Mouse (Mus musculus) midbrain, embryonic 16.5 days (tissue): ENCODE results near the gene Ireb2. TPM values are rescaled to one million over a fixed set of nuclear protein-coding genes. Genes with fewer than 3 reads are reported as not detected.

ENCODE experiments used
- ATAC-seq: fragments of 200-750 bp; cut with Nextera tagmentation; 2 replicates; pipeline ENCODE4 v1.8.0; 2017; ENCODE audit warnings: moderate TSS enrichment
- H3K27ac ChIP-seq: fragments of 300-500 bp; sonication (generic); 2 replicates; pipeline ENCODE4 v1.5.1; 2014; ENCODE audit warnings: mild to moderate bottlenecking, low read length, mixed read lengths
- H3K27me3 ChIP-seq: fragments of 300-500 bp; sonication (generic); 2 replicates; pipeline ENCODE4 v1.6.1; 2014; ENCODE audit warnings: low read depth, low read length, mixed read lengths; ENCODE audit not compliant: control insufficient read depth, insufficient read depth
- H3K36me3 ChIP-seq: fragments of 300-500 bp; sonication (generic); 2 replicates; pipeline ENCODE4 v1.6.1; 2014; ENCODE audit warnings: mild to moderate bottlenecking, low read length, moderate library complexity, mixed read lengths; ENCODE audit not compliant: control insufficient read depth, insufficient read depth
- H3K4me1 ChIP-seq: fragments of 300-500 bp; sonication (generic); 2 replicates; pipeline ENCODE4 v1.6.1; 2014; ENCODE audit warnings: mild to moderate bottlenecking, low read length, mixed read lengths; ENCODE audit not compliant: control insufficient read depth, insufficient read depth
- H3K4me2 ChIP-seq: fragments of 300-500 bp; sonication (generic); 2 replicates; pipeline ENCODE4 v1.6.1; 2014; ENCODE audit warnings: mild to moderate bottlenecking, low read length, mixed read lengths
- H3K4me3 ChIP-seq: fragments of 300-500 bp; sonication (generic); 2 replicates; pipeline ENCODE4 v1.5.1; 2014; ENCODE audit warnings: low read depth, mild to moderate bottlenecking, low read length, moderate library complexity, mixed read lengths
- H3K9ac ChIP-seq: fragments of 300-500 bp; sonication (generic); 2 replicates; pipeline ENCODE4 v1.6.1; 2014; ENCODE audit warnings: low read depth, low read length, mixed read lengths
- H3K9me3 ChIP-seq: fragments of 300-500 bp; sonication (generic); replicated peaks from 2 replicates; pipeline ENCODE4 v1.6.1; 2014; ENCODE audit warnings: mild to moderate bottlenecking, low read length, mixed read lengths; ENCODE audit not compliant: control insufficient read depth, poor library complexity, severe bottlenecking
- WGBS: fragments of 180-500 bp; shearing (Covaris S2); extraction: QIAGEN DNeasy Blood & Tissue Kit; methylation state at CpG from one replicate; pipeline ENCODE4 v1.1.7; 2014; 5-methylcytosine and 5-hydroxymethylcytosine counted together
- polyA plus RNA-seq: library from polyadenylated mRNA; unstranded; fragments of >200 nt; fragmentation: Nextera tagmentation; extraction: Ambion mirVana; gene quantifications from 2 replicates; pipeline ENCODE4 v1.2.1, GENCODE M21; 2015

Ireb2 gene
- polyA plus RNA-seq, 1 experiment from 2014 or later = 38.9 TPM

DNA sequence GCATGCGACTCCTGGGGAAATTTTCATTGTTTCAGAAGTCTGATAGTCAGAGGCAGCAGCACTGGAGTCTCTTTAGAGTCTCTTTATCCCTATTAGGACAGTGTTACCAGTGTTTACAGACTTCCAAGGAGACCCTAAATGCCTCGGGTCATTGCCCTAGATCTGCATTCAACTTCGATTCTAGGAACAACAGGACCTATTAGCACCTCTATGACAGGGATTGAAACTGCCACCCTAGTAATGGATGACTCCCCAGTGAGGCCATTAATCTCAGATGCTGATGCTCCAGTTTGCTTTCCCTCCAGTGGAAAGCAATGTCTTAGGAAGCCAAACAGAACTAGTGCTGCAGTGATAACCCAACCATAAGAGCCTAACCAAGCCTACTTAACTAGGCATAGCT is 6.1 kb upstream of the Ireb2 start:
- no peaks in the 10 kb centered on the region for H3K27me3 ChIP-seq
- H3K4me1 ChIP-seq = no peaks in the 10 kb centered on the region
- ATAC-seq = no peak
- no peak overlapping the region for H3K4me2 ChIP-seq
- no peaks in the 10 kb centered on the region for H3K9me3 ChIP-seq
- H3K4me3 ChIP-seq = no peak overlapping the region
- 42% methylated on average over 3 of the region's 3 CpGs for WGBS
- H3K9ac ChIP-seq = no peak overlapping the region
- H3K36me3 ChIP-seq = no peaks in the 10 kb centered on the region
- H3K27ac ChIP-seq = no peak overlapping the region

DNA sequence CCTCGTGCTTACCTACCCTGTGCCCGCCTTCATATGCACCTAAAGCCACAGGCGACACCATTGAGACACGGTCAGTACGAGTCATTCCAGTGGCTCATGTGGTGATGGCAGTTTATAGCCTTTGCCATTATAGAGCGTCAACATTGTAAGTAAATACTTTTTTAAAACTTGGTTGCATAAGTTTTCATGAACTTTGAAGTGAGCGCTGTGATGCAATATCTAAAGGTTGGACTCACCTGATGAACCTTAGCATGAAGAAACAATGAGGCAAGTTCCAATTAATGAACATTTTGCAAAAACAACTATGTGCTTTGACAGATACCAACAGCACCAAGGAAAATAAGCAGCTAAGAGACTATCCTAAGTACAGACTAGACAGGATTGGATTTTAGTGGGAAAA is 3.1 kb upstream of the Ireb2 start:
- H3K4me3 ChIP-seq = no peak overlapping the region
- WGBS = 92% methylated on average over 7 of the region's 7 CpGs
- no peak overlapping the region for H3K27ac ChIP-seq
- no peak overlapping the region for H3K9ac ChIP-seq
- no peak overlapping the region for H3K4me2 ChIP-seq
- H3K4me1 ChIP-seq = peaks cover 10% of the 10 kb centered on the region
- no peaks in the 10 kb centered on the region for H3K36me3 ChIP-seq
- no peaks in the 10 kb centered on the region for H3K27me3 ChIP-seq
- ATAC-seq = no peak
- H3K9me3 ChIP-seq = no peaks in the 10 kb centered on the region

DNA sequence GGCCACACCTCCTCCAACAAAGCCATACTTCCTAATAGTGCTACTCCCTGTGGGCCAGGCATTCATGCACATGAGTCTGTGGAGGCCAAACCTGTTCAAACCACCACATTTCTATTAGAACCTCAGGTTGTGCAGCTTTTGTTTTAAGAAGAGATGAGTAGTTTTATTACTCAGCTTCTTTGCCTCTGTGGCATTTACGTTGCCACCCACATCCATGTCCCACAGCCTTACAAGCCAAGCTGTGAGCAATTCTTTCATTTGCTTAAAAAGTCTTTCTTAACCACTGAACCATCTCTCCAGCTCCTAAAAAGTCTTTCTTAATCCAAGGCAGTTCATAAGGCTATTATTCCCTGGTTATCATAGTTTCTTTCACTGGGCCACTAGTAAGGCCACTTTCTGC is 15.2 kb downstream of the Ireb2 start:
- no peak overlapping the region for H3K9ac ChIP-seq
- no peak for ATAC-seq
- H3K27ac ChIP-seq = no peak overlapping the region
- no peak overlapping the region for H3K4me3 ChIP-seq
- no peak overlapping the region for H3K4me2 ChIP-seq
- H3K4me1 ChIP-seq = no peaks in the 10 kb centered on the region
- no peaks in the 10 kb centered on the region for H3K9me3 ChIP-seq
- 98% methylated on average over 1 of the region's 1 CpGs for WGBS
- no peaks in the 10 kb centered on the region for H3K27me3 ChIP-seq
- H3K36me3 ChIP-seq = peaks cover 14% of the 10 kb centered on the region

DNA sequence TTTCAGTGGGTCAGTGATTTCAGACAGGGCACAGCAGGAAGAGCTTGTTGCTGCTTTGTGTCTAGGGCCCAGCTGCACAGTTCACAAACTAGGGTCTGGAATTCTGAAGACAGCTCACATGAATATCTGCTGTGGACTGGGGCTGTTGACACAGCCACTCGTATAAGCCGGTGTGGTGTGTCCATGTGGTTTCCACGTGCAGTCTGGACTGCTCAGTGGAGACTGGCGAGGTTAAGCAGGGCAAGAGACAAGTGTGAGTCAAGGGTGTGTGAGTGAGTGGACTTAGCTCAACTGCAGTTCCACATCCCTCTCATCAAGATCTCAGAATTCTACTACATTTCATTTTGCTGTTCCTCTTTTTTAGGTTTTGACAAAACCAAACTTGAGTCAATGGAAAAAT is 28.5 kb downstream of the Ireb2 start:
- Histone ChIP-seq H3K36me3 (peaks cover 27% of the 10 kb centered on the region), H3K27ac (no peak overlapping the region), H3K4me3 (no peak overlapping the region), H3K9ac (no peak overlapping the region), H3K9me3 (no peaks in the 10 kb centered on the region), H3K4me2 (no peak overlapping the region), H3K27me3 (no peaks in the 10 kb centered on the region), H3K4me1 (no peaks in the 10 kb centered on the region)
- WGBS = 90% methylated on average over 4 of the region's 4 CpGs
- ATAC-seq = no peak

DNA sequence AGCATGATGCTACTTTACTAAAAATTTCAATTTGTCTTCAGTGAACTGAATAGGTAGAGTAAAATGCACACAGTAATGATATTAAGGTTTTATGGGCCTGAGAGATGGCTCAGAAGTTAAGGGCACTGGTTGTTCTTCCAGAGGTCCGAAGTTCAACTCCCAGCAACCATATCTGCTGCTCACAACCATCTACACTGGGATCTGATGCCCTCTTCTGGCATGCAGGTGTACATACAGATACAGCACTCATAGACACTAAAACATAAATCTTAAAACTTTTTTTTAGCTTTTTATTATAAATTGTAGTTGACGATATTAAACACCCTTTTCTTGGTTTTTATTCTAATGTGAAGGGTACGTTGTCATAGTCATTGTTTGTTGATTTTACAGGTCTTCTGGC is 33.5 kb downstream of the Ireb2 start:
- Histone ChIP-seq H3K9ac (no peak overlapping the region), H3K9me3 (no peaks in the 10 kb centered on the region), H3K27ac (no peak overlapping the region), H3K27me3 (no peaks in the 10 kb centered on the region), H3K4me3 (no peak overlapping the region), H3K4me1 (no peaks in the 10 kb centered on the region), H3K36me3 (peaks cover 20% of the 10 kb centered on the region), H3K4me2 (no peak overlapping the region)
- ATAC-seq = no peak
- 91% methylated on average over 3 of the region's 3 CpGs for WGBS

DNA sequence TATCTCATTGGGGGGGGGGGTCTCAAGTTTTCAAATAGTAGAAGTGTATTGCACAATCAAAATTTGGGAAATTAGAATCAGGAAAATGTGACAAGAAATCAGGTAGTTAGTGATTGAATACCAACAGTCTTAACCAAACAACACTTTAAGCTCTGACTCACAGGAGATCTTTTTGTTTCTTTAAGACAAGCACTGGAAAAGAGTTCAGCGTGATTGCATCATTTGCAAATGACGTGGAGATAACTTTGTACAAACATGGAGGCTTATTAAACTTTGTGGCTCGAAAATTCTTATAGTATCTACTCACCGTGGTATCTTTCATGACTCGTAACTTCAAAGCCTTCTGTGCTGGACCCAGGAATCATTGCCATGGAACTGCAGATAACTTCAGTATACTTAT is 45.9 kb downstream of the Ireb2 start:
- no peak for ATAC-seq
- Histone ChIP-seq H3K27ac (no peak overlapping the region), H3K4me3 (no peak overlapping the region), H3K27me3 (no peaks in the 10 kb centered on the region), H3K4me1 (no peaks in the 10 kb centered on the region), H3K9ac (no peak overlapping the region), H3K4me2 (no peak overlapping the region), H3K36me3 (peaks cover 19% of the 10 kb centered on the region), H3K9me3 (no peaks in the 10 kb centered on the region)
- 96% methylated on average over 5 of the region's 5 CpGs for WGBS

DNA sequence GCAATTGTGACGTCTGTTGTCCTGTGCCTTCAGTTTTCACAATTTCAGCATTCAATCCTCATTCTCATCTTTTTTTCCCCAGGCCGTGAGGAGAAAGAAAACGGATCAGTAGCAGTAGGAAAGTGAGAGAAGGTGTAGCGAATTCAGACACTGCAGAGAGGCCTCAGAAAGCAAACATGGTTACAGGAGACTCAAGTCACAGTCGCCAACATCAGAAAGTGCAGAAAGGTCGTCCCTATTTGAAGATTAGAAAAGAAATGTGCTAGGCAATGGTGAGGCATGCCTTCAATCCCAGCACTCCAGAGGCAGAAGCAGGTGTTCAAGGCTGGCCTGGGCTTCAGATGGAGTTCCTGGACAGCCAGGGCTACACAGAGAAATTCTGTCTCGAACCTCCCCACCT is 52.0 kb downstream of the Ireb2 start:
- Histone ChIP-seq H3K4me1 (peaks cover 8% of the 10 kb centered on the region), H3K4me2 (no peak overlapping the region), H3K27me3 (no peaks in the 10 kb centered on the region), H3K9me3 (no peaks in the 10 kb centered on the region), H3K36me3 (peaks cover 3% of the 10 kb centered on the region; the same call in 1 of the 2 replicates), H3K27ac (no peak overlapping the region), H3K9ac (no peak overlapping the region), H3K4me3 (no peak overlapping the region)
- 72% methylated on average over 7 of the region's 7 CpGs for WGBS
- ATAC-seq = no peak

DNA sequence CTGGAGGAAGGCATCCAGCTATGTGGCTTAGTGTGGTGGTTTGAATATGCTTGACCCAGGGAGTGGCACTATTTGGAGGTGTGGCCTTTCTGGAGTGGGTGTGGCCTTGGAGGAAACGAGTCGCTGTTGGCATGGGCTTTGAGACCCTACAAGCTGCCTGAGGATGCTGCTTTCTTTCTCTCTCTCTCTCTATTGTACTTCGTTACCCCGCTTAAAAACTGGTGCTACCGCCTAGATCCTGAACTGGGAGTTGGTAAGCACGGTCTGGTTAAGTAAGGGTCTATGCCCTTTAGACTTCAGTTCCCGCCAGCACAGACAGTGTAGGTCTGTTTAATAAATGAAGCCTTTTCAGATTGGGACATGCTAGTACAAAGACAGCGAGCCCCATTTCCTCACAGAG is 52.8 kb downstream of the Ireb2 start:
- Histone ChIP-seq H3K4me2 (peak overlapping the region; percentile 56), H3K27me3 (no peaks in the 10 kb centered on the region), H3K4me1 (peaks cover 8% of the 10 kb centered on the region), H3K4me3 (peak overlapping the region; percentile 80), H3K27ac (no peak overlapping the region), H3K9me3 (no peaks in the 10 kb centered on the region), H3K9ac (no peak overlapping the region), H3K36me3 (peaks cover 3% of the 10 kb centered on the region; the same call in 1 of the 2 replicates)
- 67% methylated on average over 8 of the region's 8 CpGs for WGBS
- peak; percentile 23 for ATAC-seq

DNA sequence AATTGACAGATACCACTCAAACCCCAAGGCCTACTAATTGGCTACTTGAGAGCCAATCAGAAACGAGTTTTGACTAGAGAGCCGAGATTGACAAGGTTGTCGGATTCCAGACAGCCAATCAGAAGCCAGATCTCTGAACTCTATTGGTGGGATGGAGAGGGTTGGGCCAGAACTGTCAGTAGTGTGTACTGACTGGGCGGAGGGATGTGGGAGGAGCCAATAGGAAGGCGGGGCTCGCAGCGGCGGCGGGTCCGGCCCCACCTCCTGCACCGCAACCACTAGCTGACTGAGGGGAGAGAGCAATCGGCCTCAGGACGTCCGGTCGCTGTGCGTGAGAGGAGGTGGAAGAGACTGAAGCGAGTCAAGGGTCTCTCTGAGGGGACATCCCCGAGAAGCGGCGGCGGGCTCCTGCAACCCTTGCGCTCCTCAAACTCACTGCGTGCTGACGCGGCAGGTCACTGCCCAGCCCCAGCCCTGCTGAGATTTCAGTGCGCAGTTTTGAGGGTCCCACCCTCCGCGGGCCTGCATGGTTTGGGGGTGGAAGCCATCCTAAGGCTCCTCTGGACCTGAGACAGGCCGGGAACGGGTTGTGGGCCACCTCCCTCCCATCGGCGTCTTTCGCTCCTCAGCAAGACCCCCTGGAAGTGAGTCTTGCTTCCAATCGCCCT is 53.6 kb downstream of the Ireb2 start, which contains the start of gene Hykk:
Gene Hykk (plus strand): TSS at position 274 of the 668 bp plus-strand sequence.
- Histone ChIP-seq H3K36me3 (no peaks in the 10 kb centered on the region), H3K27ac (peak within 1 kb of the TSS; percentile 50), H3K4me1 (peaks cover 8% of the 10 kb centered on the region), H3K9ac (peak within 1 kb of the TSS; percentile 79), H3K4me2 (peak within 1 kb of the TSS; percentile 89), H3K9me3 (no peaks in the 10 kb centered on the region), H3K27me3 (no peaks in the 10 kb centered on the region), H3K4me3 (peak within 1 kb of the TSS; percentile 80)
- WGBS = under 1% methylated on average over 34 of the region's 34 CpGs
- peak; percentile 100 for ATAC-seq
